Mouse (Mus musculus) lung, adult 2 months (tissue): ENCODE data around the gene Maml3. TPM values are rescaled to one million over a fixed set of nuclear protein-coding genes. Genes with fewer than 3 reads are reported as not detected.

ENCODE experiments used
- DNase-seq: peaks from one replicate; pipeline ENCODE4 v3.0.0; 2022
- H3K4me1 ChIP-seq: fragments of 200-500 bp; 2 replicates; pipeline ENCODE4 v1.6.1; 2011; ENCODE audit warnings: low read length; ENCODE audit not compliant: control insufficient read depth, insufficient read depth
- H3K4me3 ChIP-seq: fragments of 200-500 bp; replicated peaks from 2 replicates; pipeline ENCODE3; 2011; ENCODE audit warnings: low read depth, mild to moderate bottlenecking, control low read depth, low read length; ENCODE audit errors: extremely low read depth
- CTCF ChIP-seq: fragments of 200-500 bp; IDR thresholded peaks from 2 replicates; pipeline ENCODE4 v1.5.1; 2011; ENCODE audit warnings: mild to moderate bottlenecking, low read length, control low read depth; ENCODE audit not compliant: insufficient read depth
- POLR2A ChIP-seq: fragments of 200-500 bp; IDR thresholded peaks from 2 replicates; pipeline ENCODE4 v1.6.1; 2011; ENCODE audit warnings: low read depth, mild to moderate bottlenecking, control low read depth, low read length, borderline replicate concordance; ENCODE audit errors: extremely low read depth
- WGBS: fragments of 180-500 bp; shearing (Covaris S2); methylation state at CpG from one replicate; pipeline ENCODE4 v1.1.7; 2018; 5-methylcytosine and 5-hydroxymethylcytosine counted together
- polyA plus RNA-seq: library from polyadenylated mRNA; depleted of rRNA; stranded (reverse); fragments of >200 nt; gene quantifications from 2 replicates; pipeline ENCODE4 v1.2.3, GENCODE M21; 2012

Gene Maml3
- polyA plus RNA-seq, 1 experiment, result 11.2 TPM

DNA sequence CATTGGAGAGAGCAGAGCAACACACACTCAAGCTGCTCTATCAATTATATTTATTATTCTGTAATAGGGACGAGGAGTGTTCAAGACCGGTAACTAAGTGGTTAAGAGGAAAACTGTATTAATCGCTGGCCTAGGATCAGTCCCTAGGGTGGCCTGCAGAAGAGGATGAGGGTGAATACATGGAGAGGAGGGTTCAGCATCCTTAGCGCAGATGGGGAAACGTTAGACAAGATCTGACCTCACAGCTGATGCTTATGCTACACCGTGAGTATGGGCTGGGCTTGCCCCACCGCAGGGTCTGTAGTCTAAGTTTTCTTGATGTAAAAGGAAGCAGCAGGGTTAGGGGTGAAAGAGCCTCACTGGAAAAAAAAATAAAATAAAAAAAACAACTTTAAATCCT is 285.8 kb downstream of the Maml3 start:
- Histone ChIP-seq H3K4me1 (peaks cover 6% of the 10 kb centered on the region; the same call in 1 of the 2 replicates), H3K4me3 (no peak overlapping the region)
- WGBS, result 89% methylated on average over 7 of the region's 7 CpGs
- no peak for DNase-seq
- TF ChIP-seq CTCF (no peak), POLR2A (no peak)

DNA sequence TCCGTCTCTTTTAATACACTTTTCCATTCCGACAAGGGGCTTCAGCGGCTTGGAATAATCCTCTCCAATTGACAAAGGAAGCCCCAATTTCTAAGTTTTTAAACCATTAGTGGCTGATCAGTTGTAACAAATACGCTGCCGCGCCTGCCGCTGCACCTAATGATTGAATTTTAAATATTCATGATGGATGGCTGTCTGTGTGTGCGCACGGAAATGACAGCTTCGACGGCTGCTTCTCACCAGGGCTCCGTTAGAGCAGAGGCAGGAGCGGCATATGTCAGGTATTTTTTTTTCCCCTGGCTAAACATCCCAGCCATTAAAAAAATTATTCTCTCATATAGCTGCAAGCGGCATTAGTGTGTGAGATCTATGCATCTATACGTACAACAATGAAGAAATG is 287.0 kb downstream of the Maml3 start:
- WGBS, result 95% methylated on average over 15 of the region's 15 CpGs
- Histone ChIP-seq H3K4me3 (no peak overlapping the region), H3K4me1 (peaks cover 6% of the 10 kb centered on the region; the same call in 1 of the 2 replicates)
- DNase-seq, result no peak
- TF ChIP-seq CTCF (no peak), POLR2A (no peak)

DNA sequence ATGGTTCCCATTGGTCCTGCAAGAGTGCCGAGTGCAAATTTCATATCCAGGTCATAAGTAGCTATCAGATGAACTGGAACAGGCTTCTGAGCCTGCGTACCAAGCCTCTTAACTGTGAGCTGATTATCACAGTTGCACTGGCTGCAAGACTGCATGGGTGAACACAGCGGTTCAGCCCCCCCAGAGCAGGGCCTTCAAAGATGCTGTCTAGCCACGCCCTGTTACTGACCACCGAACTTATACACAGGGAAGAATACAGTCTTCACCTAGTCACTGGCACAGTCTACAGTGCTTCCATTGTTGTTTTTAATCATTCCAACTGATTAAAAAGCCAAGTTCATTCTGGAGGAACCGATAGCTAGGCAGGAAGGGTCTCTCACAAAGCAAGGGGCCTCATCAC is 287.5 kb downstream of the Maml3 start:
- WGBS, result 86% methylated on average over 6 of the region's 6 CpGs
- Histone ChIP-seq H3K4me1 (peaks cover 6% of the 10 kb centered on the region; the same call in 1 of the 2 replicates), H3K4me3 (no peak overlapping the region)
- TF ChIP-seq POLR2A (no peak), CTCF (no peak)
- DNase-seq, result no peak

DNA sequence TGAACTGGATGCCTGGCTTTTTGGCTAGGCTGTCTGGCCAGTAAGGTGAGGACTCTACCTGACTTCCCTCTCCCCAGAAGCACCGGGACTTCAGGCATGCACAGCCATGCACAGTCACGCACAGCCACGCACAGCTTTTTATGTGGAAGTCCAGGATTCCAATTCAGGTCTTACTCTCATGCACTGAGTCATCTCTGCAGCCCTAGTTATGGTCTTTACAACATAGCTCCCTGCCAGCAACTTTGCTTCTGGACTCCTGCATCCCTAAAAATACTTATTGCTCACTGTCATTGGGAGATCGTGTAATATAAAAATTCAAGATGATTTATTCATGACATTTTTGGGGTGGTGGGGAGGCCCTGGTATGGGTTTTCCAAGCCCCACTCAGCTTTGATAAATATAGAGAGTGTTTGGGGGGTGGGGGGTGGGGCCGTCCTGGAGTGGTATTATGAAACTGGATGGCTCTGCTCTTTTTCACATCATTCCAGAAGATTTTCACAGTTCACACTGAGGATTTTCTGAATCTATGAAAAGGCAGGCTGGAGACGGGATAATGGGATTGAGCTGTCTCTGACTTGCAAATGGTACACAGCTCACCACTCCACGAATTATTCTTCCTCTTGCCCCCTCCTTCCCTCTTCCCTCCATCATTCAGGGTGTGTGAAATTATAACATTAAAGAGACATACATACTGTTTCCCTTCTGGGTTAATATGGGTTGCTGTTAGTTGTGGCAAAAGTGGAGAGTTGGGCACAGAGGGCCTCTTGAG is 288.2 kb downstream of the Maml3 start:
- Histone ChIP-seq H3K4me3 (no peak overlapping the region), H3K4me1 (peaks cover 3% of the 10 kb centered on the region; the same call in 1 of the 2 replicates)
- no peak for TF ChIP-seq CTCF
- TF ChIP-seq POLR2A, result no peak
- DNase-seq, result no peak
- WGBS, result 82% methylated on average over 7 of the region's 7 CpGs

GRCm38 (mm10) chr3:51814073-51814472 is 290.8 kb downstream of the Maml3 start:
- Histone ChIP-seq H3K4me3 (no peak overlapping the region), H3K4me1 (no peaks in the 10 kb centered on the region)
- 85% methylated on average over 4 of the region's 4 CpGs for WGBS
- no peak for TF ChIP-seq POLR2A
- TF ChIP-seq CTCF, result no peak
- no peak for DNase-seq

- no peak for DNase-seq
- WGBS, result 97% methylated on average over 5 of the region's 5 CpGs
- TF ChIP-seq CTCF, result no peak
- no peak for TF ChIP-seq POLR2A
- no peak overlapping the region for H3K4me3 ChIP-seq
- H3K4me1 ChIP-seq, result peaks cover 3% of the 10 kb centered on the region
Observed at GRCm38 (mm10) chr3:51813186-51813585, 291.7 kb downstream of the Maml3 start.

DNA sequence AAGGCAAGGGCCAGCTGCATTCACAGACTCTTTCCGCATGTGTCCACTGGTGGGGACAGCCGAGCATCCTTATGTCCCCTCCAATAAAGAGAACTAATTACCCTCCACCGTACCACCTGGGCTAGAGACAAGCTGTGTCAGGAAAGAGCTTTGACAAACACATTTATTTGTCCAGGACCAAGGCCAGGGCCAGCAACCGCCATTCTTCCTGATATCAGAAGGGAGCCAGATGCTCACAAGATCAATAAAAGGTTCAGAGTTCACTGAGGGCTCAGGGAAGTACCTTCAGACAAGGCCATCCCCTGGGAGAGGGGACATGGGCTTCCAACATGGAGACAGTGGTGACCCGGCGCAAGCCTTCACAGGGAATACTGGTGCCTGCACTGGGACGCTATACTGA is 294.1 kb downstream of the Maml3 start:
- 82% methylated on average over 7 of the region's 7 CpGs for WGBS
- Histone ChIP-seq H3K4me3 (no peak overlapping the region), H3K4me1 (peaks cover 4% of the 10 kb centered on the region)
- TF ChIP-seq POLR2A, result no peak
- no peak for TF ChIP-seq CTCF
- DNase-seq, result no peak

- peaks cover 4% of the 10 kb centered on the region for H3K4me1 ChIP-seq
- 66% methylated on average over 7 of the region's 7 CpGs for WGBS
- DNase-seq, result no peak
- TF ChIP-seq CTCF (no peak), POLR2A (no peak)
- no peak overlapping the region for H3K4me3 ChIP-seq
Observed at GRCm38 (mm10) chr3:51809822-51810221, 295.1 kb downstream of the Maml3 start.

DNA sequence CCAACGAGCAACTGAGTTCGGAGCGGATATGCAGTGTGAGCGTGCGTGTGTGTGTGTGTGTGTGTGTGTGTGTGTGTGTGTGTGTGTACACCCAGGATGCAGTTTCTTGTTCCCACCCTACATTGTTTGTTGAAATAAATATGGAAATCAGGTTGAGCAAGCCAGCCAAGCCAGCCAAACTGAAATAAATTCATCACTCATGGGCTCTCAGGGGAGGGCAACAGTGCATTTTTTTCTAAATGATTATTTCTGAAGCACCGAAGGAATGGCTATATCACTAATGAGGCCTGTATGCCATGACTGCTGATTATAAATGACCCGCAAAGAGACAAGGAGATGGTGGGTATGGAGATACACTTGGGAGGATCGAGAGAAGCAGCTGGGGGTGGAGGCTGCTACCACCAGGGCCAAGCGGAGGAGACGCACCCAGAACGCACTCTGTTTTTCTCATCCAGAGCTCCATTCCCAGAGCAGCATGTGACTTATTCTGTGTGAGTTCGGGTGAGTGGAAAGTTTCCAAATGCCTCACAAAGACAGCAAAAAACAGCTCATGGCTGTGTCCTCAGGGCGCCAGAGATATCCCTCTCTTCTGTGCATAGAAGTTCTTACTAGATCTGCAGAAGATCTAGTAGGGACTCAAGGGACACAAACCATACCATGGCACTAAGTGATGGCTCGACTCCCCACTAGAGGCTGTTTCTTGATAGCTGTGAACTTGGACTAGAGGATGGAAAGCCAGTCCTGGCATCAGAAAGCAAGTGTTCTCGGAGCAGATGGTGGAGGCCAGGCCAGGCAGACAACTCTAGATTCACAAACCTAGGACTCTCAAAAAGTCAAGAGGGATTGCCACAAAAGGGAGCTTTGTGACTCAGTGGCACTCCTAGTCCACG is 296.6 kb downstream of the Maml3 start:
- Histone ChIP-seq H3K4me3 (no peak overlapping the region), H3K4me1 (peaks cover 4% of the 10 kb centered on the region)
- WGBS, result 63% methylated on average over 16 of the region's 16 CpGs
- TF ChIP-seq CTCF, result no peak
- 0 out of 2 replicates have a peak, but pooled peaks have one; percentile 22 for TF ChIP-seq POLR2A
- DNase-seq, result no peak
